Mouse (Mus musculus): ENCODE data around the gene Mfsd11.

Mfsd11 gene

DNA sequence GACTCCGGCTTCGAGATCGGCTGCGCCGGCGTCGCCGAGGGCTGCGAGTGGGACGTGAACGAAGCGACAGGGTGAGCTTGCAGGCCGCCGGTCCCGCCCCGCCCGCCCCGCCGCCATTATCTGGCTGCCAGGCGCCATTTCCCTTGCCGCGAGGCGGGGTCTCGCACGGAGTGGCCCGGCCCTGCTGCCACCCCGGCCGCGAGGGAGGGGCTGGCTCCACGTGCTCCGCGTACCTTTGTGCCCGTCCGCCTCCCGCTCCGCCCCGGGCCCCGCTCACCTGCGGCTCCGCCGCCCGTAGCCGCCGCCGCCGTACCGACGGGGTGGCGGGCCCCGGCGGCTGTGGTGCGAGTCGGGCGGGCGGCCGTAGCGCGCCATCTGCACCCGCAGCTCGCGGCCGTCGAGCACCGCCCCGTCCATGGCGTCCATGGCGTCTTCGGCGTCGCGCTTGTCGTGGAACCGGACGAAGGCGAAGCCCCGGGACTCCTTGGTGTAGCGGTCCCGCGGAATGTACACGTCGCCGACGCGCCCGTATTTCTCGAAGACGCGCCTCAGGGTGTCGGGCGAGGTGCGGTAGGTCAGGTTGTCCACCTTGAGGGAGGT, at the start of gene Mfsd11:
Gene Mfsd11, plus strand, starts transcription at position 150 of the 600 bp plus-strand sequence.
- DNase-seq (ENCODE audit: low read depth, low spot score), result peak; percentile 58

DNA sequence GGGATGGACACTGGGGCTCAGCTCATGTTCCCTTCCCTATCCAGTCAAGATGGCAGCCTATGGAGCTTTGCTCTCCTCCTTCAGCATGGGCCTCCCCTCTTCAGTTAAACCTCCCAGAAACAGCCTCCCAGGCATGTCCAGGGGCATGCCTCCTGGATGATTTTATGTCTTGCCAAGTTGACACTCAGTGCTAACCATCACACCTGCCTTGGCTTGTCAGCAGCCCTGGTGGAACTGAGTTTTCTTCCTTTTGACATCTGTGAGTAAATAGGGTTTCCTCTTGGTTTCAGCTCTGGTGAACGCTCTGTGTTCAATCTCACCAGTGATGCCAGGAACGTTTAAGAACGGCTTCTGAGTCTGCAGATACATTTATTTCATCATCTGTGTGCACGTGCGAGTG, 49.5 kb upstream of the Mfsd11 start:
- no peak for DNase-seq (ENCODE audit: low read depth, low spot score)

DNA sequence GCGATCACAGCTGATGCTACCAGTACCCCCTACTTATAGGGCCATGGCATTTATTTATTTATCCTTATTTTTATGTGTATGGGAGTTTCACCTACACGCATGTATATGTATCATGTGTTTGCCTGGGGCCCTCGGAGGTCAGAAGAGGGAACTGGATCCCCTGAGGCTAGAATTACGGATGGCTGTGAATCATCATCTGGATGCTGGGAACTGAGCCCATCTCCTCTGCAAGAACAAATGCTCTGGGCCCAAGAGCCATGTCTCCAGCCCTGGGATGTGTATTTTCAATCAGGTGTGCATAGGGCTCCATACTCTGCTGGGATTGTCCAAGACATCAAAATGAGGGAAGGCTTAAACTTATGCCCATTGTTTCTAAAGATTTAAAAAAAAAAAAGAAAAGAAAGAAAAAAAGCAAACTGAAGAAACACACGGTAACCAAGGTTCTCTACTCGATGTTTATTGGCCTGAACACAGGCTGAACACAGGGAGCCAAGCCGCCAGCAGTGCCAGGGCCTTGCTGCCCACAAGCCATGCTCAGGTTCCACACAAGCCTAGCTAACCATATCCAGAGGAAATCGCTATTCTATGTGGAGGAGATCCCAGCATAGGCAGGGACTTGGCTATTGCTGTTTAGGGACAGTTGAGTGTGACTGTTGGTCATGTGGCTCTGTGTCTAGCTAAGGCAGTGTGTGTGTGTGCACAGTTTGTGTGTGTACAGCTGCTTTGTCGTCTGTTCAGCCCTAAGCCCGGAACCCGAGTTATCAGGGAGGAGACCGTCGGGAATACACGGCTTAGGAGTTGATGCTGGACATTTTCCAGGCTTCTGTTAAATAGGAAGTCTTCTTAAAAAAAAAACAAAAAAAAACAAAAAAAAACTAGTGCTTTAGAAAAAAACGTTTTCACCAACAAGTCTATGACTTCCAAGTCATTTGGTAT, 45.8 kb upstream of the Mfsd11 start:
- no peak for DNase-seq (ENCODE audit: low read depth, low spot score)

DNA sequence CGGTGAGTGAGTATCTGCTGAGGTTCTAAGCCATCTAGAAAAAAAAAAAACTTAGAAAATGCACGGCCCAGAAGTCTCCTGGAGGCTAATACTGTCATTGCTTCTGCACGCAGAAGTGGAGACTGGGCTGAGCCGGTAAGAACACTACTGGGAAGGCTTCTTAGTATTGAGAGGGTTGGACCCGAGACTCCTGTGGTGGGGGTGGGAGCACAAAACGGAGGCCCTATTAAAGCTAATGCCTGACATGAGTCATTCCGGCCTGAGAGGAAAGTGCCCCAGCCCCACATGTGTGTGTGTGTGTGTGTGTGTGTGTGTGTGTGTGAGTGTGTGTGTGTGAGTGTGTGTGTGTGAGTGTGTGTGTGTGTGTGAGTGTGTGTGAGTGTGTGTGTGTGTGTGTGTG, 45.1 kb upstream of the Mfsd11 start:
- no peak for DNase-seq (ENCODE audit: low read depth, low spot score)

DNA sequence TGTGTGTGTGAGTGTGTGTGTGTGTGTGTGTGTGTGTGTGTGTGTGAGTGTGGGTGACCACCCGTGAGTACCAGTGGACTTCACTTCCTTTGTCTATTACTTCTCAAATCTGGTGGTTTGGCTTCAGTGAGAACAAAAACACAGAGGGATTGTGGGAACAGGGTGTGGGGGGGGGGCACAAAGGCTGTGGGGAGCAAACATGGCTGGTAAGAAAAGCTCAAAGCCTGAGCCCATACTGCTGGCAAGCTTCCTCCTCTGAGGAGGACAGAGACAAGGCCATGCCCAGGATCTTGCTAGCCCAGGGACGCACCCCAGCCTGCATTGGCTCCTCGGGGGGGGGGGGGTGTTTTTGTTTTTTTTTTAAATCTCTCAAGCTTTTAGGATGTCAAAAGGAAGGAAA, 44.7 kb upstream of the Mfsd11 start:
- DNase-seq (ENCODE audit: low read depth, low spot score), result no peak

DNA sequence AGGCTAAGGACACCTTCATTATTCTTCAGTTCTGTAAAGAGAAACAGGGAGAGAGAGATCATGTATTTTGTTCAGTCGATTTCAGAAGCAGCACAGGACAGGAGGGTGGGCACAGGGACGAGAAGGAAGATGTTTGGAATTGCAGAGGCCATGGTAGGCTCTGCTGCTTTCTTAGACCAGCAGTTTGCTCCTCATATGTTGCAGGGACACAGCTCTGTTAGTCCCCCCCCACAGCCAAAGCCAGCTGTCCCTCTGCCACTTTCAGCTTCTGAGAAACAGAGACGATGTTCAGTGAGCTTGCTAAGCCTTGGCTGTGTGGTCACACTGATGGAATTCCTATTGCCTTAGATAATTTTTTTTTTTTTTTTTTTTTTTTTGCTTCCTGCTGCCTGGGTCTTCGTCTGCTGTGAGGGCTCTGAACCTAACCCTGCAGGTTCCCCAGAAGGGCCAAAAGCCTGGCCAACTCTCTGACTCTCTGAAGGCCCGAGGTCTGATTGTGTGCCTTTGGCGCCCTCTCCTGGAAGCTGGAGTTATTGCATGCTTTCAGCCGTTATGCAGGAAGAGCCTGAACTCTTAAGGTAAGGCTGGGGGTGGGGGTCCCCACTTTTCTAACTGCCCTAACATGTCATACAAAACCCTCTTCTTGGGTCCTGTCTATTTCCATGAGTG, 44.2 kb upstream of the Mfsd11 start:
- peak; percentile 82 for DNase-seq (ENCODE audit: low read depth, low spot score)

DNA sequence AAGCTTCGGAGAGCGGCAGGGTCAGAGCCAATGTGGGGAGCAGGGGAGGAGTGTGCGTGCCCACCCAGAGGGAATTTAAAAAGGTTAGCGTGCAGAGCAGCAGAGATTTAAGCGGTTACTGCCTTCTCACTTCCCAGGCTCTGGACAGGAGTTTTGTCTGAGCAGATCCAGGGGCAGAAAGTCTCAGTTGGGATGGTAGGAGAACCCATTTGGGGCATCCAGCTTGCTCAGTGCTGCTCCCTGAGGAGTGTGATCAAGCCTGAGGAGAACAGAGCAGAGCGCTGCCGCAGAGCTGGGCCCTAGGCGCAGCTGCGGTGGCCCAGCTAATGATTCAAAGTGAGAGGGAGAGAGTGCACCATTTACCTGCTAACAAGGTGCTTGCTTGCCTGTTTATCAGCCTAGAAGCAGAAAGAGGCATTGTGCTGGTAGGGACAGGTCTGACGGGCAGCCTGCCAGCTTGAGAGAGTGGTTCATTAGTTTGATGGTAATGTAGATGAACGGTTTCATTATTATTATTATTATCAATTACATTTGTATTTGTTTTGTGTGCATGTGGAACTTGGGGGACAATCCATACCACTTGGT, 43.3 kb upstream of the Mfsd11 start:
- DNase-seq (ENCODE audit: low read depth, low spot score), result no peak

DNA sequence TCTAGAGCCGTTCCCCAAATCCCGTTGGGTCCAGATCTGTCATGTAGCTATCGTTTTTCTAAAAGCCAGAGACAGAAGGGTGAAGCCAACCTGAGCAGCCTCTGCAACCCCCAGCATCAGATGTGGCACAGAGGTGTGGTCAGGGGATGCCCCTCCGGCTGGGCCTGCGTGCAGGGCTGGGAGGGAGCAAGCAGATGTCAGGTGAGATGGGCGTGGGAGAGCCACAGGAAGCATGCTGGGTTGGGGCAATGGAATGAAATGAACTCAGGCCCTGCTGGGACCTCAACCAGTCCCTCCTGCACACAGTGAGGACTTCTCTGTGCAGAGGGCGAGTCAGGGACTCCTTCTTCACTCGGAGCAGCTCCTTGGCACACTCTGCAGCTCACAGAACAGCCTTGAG, 42.7 kb upstream of the Mfsd11 start:
- no peak for DNase-seq (ENCODE audit: low read depth, low spot score)

DNA sequence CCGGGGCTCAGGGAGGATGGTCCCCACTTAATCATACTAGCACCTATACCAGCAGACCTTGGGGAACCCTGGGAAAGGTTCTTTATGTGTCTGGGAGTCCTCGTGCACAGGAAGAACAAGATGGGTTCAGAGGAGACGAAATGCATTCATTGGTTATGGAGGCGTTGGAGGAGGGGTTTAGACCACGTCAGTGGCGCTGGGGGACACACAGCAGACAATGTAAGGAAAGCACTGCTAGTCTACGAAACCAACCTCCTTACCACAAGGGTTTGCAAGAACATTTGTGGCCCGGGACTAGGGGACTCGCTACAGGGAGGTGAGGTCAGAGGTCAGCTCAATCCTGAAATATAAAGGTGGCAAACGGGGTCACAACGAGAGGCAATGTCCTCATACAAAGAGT, 41.7 kb upstream of the Mfsd11 start:
- no peak for DNase-seq (ENCODE audit: low read depth, low spot score)

DNA sequence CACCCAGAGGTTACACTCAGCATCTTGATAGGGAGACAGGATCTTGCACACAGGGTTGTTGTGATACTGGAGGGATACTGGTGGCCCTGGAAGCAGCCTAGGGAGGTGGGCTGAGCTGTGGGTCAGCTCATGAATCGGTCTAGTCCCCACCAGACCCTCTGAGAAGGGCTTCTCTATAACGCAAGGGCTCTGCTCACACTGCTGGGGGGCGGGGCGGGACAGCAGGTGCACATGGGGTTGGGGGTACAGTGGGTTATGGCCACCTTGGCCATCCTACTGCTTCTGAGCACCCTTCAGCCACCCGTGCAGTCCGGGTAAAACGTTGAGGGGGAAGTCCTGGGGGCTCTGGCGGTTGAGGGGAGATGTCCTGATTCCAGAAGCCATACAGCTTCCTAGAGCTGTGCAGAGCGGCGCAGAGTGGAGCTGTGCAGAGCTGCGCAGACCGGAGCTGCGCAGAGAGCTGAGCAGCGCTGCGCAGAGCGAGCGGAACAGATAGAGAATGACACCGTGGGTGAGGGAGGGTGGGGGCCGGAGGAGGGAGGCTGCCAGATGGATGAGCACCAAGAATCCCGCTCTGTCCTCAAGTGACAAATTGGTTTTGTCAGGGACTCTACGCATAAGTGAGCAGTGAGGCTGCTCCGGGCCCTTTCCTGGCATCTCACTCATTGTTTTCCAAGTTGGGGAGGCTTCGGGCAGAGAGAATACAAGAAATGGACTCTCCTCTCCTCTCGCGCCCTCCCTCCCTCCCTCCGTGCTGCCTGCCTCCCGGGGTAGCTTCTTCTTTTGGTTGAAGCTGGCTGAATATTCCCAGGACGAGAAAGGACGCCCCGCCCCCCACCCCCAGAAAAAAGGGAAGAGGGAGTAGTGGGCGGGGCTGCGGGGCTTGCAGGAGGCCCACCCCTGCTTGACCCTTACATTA, 41.0 kb upstream of the Mfsd11 start:
- DNase-seq (ENCODE audit: low read depth, low spot score), result peak; percentile 86

DNA sequence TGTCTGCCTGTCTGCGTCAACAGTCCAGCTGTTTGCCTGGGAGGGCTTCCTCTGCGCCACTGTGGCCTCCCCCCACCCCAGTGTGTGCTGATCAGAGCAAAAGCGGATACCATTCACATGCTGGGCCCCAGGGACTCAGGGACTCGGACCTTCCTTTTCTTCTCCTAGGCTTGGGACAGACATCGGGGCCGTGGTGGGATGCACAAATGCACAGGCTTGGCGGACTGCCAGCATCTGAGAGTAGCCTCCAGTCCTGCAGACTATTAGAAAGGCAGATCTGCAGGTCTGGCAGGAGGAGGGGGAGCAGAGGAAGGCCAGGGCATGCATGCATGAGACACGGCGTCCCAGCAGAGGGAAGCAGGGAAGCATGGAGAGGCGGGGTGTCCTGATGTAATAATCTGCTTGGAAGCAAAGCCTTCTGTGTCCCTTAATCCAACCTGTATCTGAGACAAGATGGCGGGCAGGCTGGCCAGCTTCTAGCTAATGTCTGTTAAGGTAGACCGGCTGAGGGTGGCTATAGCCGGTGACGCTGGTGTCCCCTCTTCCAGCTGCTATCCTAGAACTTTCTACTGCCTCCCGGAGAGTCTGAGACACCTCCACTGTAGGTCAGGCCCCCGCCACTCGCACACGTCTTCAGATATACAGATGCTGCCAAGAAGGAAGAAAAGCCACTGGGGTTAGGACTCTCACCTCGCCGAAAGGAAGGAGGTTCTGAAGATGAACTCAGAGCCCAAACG, 39.3 kb upstream of the Mfsd11 start:
- peak; percentile 72 for DNase-seq (ENCODE audit: low read depth, low spot score)

DNA sequence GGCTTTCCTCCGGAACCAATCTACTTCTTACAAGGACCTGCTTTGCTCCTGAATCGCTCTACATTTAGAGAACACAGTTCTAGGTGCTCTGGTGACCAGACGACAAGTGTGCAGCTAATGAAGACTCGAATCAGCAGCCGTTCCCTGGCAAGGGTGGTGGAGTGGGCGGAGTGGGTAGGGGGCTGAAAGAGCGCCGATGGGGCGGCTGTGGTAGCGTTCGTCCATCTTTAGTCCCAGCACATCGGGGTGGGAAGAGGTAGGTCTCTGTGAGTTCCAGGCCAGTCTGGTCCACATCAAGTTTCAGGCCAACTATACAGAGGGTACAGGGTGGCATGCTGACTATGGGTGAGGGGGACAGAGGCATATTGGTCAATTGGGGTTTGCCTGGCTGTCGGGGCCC, 38.6 kb upstream of the Mfsd11 start:
- no peak for DNase-seq (ENCODE audit: low read depth, low spot score)

DNA sequence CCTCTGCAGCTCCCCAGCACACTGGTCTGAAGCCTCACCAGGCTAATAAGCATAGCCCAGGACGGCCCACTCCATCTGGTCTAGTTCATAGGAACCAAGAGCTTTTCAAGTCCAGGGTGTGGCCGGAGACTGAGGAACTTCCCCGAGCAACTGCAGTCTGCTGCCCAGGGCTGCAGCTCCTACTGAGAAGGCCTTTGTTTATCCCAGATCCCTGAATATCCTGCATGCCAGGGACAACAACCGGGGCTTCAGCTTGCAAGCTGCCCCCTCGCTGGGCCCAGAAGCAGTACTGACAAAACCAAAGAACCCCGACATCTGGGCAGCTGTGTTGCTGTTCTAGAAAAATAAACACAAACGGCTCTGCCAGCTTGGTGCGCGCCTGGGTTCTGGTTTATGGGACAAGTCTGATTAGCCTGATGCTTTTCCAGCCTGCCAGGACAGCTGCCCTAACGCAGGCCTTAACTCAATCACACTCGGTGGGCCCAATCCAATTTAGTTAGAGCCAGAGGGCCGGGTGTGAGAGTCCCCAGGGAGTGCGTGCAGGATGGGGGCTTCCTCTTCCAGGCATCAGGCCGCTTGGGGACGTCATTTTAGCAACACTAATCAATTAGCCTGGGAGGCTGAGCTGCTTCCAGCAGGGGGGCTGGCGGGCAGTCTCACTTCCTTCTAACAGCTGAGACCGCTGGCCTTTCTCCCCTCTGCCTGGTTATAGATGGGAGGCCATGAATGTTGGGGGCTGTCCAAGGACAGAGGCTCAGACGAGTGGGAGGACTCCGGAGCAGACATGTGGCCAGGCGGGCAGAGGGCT, 38.0 kb upstream of the Mfsd11 start:
- no peak for DNase-seq (ENCODE audit: low read depth, low spot score)

DNA sequence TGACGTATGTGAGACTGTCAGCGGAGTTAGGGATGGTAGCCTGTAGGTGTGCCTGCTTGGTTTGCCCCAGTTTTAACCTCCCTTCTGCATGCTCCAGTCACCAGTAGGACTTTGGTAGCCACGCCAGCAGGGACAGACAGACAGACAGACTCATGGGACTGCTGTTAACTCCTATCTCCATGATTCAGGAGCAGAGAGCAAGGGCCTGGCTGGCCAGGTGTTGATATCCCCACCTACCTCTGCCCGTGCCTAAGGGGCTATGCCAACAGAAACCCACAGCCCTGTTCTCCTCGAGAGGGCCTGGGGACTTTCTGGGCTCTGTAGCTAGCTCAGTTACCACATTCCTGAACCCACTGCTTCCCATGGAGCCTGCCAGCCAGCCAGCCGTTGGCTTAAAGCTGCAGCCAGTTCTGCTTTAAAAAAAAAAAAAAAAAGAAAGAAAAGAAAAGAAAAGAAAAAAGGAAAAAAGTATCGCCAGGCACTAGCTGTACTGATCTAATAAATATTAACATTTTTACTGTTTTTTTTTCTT, 37.3 kb upstream of the Mfsd11 start:
- DNase-seq (ENCODE audit: low read depth, low spot score), result no peak

DNA sequence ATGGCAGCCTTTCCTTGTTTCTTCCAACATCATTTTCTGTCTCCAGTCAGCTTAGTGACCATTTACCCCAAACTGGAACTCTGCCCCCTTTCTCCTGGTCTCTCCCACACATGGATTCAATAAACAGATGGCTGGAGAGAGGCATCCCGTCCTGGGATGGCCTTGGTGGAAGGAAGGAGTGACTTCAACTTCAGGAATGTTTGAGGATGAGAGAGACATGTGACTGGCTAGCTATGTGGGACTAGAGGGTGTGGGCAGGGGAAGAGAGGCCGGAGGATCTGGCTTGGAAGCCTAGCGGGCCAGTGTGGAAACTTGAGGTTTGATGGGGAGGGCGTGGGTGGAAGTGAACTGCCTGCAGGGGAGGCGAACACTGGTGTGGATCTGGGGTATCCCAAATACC, 35.5 kb upstream of the Mfsd11 start:
- no peak for DNase-seq (ENCODE audit: low read depth, low spot score)

DNA sequence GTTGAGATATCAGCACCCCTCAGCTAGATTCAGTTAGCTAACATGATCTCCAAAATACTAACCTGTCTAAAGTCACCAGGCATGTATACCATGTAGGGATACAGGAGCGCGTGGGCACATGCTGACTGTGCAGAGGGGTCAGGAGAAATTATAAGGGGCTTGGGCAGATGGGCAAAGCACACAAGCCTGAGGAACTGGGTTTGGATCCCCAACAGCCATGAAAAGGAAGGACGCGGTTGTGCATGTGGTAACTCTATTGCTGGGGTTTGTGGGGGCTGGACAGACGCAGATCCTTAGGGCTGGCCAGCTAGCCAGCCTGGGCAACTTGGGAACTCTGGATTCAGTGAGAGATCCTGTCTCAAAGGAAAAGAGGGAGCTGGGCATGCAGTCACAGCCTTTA, 34.7 kb upstream of the Mfsd11 start:
- DNase-seq (ENCODE audit: low read depth, low spot score), result no peak

DNA sequence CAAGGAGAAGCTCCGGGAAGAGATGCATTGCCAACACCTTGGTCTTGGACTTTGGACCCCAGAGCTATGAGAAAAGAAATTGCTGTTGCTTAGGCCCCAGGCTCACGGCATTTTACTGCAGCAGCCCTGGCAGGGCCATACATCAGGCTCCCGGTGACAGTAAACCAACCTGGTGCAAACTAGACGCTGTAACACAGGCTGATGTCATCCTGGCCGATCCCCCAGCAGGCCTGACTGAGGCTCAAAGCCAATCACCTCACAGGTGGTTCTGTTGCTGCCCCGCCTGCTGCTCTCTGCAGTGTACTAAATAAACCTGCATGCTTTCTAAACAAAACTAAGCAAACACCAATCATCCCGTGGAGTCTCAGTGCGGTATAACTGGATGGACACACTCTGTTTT, 33.5 kb upstream of the Mfsd11 start:
- DNase-seq (ENCODE audit: low read depth, low spot score), result no peak

DNA sequence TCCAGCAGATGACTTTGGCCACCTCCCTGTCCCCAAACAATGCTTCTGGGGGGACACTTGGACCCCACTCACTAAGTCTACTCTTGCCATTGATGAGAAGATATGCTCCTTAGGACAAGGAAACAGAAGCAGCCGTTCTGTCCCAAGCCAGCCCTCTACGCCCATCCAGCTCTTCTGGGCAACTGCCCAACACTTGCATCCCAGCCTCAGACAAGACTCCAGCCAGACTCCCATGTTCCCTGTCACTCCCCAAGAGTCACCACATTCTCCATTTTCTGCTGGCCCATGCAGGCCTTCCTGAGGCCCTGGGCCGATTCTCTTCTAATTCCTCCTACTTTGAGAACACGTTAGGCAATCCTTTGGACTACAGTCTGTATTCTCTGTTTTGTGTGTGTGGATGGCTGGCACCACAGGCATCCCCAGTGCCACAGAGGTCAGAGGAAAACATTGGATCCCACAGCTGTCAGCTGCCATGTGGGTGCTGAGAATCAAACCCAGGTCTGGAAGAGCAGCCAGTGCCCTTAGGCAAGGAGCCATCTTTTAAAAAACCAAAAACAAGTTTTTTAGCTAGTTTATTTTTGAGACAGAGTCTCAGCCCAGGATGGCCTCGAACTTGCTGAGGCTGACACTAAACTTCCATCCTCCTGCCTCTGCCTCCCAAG, 32.2 kb upstream of the Mfsd11 start:
- no peak for DNase-seq (ENCODE audit: low read depth, low spot score)
